Mouse (Mus musculus): ENCODE measurements at regions not wholly inside any gene's neighbourhood (a gene's known extent, or its start where the extent isn't known, plus 50 kb on each side); places are given as distances from the start of the nearest gene placed in this dataset.

DNA sequence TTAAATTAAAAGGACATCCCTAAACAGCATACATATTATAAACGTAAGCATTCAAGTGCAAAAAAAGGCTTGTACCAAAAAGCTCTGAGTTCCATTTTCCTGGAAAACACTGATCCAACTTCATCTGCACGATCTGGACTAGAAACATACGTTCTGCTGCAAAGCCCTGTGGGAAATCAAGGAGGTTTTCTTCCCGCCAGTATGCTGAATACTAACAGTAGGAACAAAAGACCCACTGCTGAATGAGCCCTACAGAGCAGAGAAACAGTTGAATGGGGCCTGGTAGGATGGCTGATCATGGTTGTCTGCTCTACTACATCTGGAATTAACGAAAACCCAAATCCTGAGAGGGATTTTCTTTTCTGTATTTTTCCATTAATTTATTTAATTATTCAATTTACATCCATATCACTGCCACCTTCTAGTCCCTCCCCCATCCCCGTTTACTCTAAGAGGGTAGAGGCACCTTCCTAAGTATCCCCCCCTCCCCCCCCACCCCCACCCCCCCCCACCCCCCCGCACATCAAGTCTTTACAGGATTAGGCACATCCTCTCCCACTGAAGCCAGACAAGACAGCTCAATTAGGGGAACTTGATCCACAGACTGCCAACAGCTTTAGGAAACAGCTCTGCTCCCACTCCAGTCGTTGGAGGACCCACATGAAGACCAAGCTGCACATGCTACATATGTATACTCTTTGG is 439.5 kb downstream of the Rapgef2 start:
- TF ChIP-seq CTCF (conservative IDR thresholded peaks at IDR 0.05; ENCODE audit: low read length): no peak
- no peak for TF ChIP-seq POU5F1 (IDR thresholded peaks at IDR 0.05; ENCODE audit: borderline replicate concordance, low read length)
